In genomic region chr2:169351547-169351946, GRCm38 (mm10) we compare ENCODE assay signal across 15 mouse cellular contexts.
"Had no signal": no experiment of that assay in that cellular context is flagged by ENCODE, and none has a peak within 500 bp of the region (broad histone marks: within the 10 kb centered on the region; RNA-seq: fewer than 3 reads in every experiment).

No protein-coding gene starts in this region.

- H3K4me1 ChIP-seq: neural tube, embryonic 15.5 days; stomach, embryonic 15.5 days had no signal

- H3K36me3 ChIP-seq: neural tube, embryonic 15.5 days; stomach, embryonic 15.5 days had no signal

- H3K27ac ChIP-seq: neural tube, embryonic 15.5 days; stomach, embryonic 15.5 days; stomach, postnatal 0 days had no signal

- H3K9me3 ChIP-seq: neural tube, embryonic 15.5 days; stomach, embryonic 15.5 days had no signal

- H3K27me3 ChIP-seq: neural tube, embryonic 15.5 days; stomach, embryonic 15.5 days had no signal

- H3K4me2 ChIP-seq: neural tube, embryonic 15.5 days; stomach, embryonic 15.5 days had no signal

- H3K4me3 ChIP-seq: neural tube, embryonic 15.5 days; stomach, embryonic 15.5 days had no signal

- DNase-seq: retina, postnatal 1 day; right cerebral cortex, adult 18-20 months; right cerebral cortex, postnatal 14 days; right cerebral cortex, postnatal 25 days; right cerebral cortex, postnatal 4 days; spleen, adult 18-20 months; thymus, adult 18-20 months; thymus, adult 2 months; thymus, postnatal 14 days; thymus, postnatal 25 days; thymus, postnatal 36 days; thymus, postnatal 4 days had no signal

- H3K9ac ChIP-seq: neural tube, embryonic 15.5 days; stomach, embryonic 15.5 days had no signal
